Mouse (Mus musculus): ENCODE measurements around the gene Stx5a. TPM values are rescaled to one million over a fixed set of nuclear protein-coding genes. Genes with fewer than 3 reads are reported as not detected.
"Not testable (repeated sequence)": the region's sequence is repeated elsewhere in the genome, so short reads cannot be mapped to it uniquely, and the experiment has no call there.

The Stx5a gene
- polyA plus RNA-seq, 1 experiment from 2014 or later = 128 TPM

DNA sequence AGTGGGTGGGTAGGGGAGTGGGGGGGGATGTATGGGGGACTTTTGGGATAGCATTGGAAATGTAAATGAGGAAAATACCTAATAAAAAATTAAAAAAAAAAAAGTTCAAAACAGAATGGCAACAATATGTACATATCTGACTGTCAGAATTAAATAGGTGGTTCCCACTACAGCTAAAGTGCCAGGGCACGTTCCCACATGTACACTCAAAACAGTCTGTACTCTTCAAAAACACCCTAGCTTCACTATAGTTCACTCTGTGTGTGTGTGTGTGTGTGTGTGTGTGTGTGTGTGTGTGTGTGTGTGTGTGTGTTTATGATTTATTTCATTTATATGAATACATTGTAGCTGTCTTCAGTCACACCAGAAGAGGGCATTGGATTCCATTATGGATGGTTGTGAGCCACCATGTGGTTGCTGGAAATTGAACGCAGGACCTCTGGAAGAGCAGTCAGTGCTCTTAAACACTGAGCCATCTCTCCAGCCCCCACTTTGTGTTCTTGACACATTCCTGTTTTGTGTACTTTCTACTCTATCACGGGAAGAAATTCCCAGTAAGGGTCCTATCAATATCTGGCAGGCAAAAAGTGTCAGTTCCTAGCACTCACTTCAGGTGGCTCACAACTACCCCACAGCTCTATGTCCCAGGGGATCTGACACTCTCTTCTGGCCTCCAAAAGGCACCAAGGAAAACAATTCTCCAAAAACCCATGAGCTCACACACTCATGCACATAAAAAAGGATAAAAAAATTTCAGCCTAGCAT lies 12.7 kb upstream of the Stx5a start:
- not testable (repeated sequence) for H3K4me2 ChIP-seq (replicated peaks; ENCODE audit: low read depth, low read length); H3K27me3 ChIP-seq (ENCODE audit: control insufficient read depth, insufficient read depth, low read length); H3K4me3 ChIP-seq (ENCODE audit: low read length); H3K9ac ChIP-seq (ENCODE audit: low read depth, low read length); ATAC-seq (ENCODE audit: low FRiP score, low TSS enrichment); H3K27ac ChIP-seq (ENCODE audit: low read depth, low read length); H3K4me1 ChIP-seq (ENCODE audit: control insufficient read depth, insufficient read depth, low read length); H3K9me3 ChIP-seq (ENCODE audit: control insufficient read depth, low read length)
- H3K36me3 ChIP-seq (ENCODE audit: control insufficient read depth, insufficient read depth, low read length) = peaks cover 32% of the 10 kb centered on the region
- 47% methylated on average over 3 of the region's 3 CpGs for WGBS

DNA sequence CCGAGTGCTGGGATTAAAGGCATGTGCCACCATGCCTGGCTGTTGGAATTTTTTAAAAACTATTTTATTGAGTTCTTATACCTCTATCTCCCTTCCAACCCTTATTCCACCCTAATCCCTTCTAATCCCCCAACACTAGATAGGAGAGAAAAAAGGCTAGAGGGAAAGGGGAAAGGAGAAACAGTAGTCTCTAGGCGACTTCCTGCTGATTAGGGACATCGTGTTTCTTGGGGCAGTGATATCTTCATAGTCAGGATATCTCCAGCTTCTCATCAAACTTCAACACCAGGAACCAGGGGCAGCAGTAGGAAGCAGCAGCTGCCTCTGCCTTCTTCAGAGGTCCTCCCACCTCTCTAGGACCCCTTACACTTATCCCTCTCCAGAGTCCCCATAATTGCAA lies 6.9 kb upstream of the Stx5a start:
- no peak overlapping the region for H3K9ac ChIP-seq (ENCODE audit: low read depth, low read length)
- no peak overlapping the region for H3K4me2 ChIP-seq (replicated peaks; ENCODE audit: low read depth, low read length)
- H3K36me3 ChIP-seq (ENCODE audit: control insufficient read depth, insufficient read depth, low read length) = peaks cover 21% of the 10 kb centered on the region
- WGBS = 70% methylated on average over 3 of the region's 3 CpGs
- H3K27ac ChIP-seq (ENCODE audit: low read depth, low read length) = no peak overlapping the region
- H3K4me3 ChIP-seq (ENCODE audit: low read length) = no peak overlapping the region
- H3K4me1 ChIP-seq (ENCODE audit: control insufficient read depth, insufficient read depth, low read length) = peaks cover 4% of the 10 kb centered on the region; the same call in 1 of the 2 replicates
- no peak for ATAC-seq (ENCODE audit: low FRiP score, low TSS enrichment)
- H3K27me3 ChIP-seq (ENCODE audit: control insufficient read depth, insufficient read depth, low read length) = no peaks in the 10 kb centered on the region
- H3K9me3 ChIP-seq (ENCODE audit: control insufficient read depth, low read length) = no peaks in the 10 kb centered on the region

DNA sequence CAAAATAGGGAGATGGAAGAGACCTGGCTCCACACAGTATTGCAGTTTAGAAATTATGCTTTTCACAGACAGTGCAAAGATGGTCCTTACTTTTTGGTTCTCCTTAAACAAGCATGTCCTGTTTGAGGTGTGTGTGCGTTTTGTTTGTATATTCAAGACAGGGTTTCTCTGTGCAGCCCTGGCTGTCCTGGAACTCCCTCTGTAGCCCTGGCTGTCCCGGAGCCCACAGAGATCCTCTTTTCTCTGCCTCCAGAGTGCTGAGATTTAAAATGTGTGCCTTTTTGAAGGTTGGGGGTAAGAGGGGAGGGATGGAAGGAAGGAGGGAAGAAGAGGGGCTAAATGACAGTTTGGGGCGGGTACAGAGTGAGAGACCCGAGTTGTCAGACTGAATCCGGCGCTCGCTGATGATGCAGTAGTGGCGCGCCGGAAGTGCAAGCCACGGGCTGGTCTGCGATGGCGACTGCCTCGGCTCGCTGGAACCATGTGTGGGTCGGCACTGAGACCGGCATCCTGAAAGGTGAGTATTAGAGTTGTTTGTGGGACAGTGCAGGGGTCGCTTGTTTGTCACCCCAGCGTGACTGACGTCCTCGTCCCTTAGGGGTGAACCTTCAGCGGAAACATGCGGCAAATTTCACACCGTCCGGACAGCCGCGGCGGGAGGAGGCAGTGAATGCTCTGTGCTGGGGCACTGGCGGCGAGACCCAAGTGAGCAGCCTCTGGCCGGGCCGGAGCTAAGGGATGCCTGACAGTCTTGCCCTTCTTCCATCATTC lies 5.6 kb upstream of the Stx5a start, which contains the start of gene Wdr74:
TSS of gene Wdr74 (plus strand) at position 439 of the 771 bp plus-strand sequence.
- under 1% methylated on average over 32 of the region's 32 CpGs for WGBS
- peak; percentile 94 for ATAC-seq (ENCODE audit: low FRiP score, low TSS enrichment)

DNA sequence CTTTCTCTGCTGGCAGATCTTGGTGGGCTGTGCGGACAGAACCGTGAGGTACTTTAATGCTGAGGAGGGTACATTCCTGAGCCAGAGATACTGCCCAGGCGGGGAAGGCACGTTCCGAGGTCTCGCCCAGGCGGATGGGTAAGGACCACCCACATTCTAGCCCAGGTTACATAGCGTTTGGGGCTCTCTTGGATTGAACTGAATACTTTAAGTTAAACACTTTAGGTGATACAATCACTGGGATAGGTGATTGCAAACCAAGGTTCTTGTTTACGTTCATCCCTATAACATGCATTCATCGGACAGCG lies 5.1 kb upstream of the Stx5a start:
- ATAC-seq (ENCODE audit: low FRiP score, low TSS enrichment) = peak; percentile 43; the same call in 1 of the 2 replicates
- Histone ChIP-seq H3K27ac (ENCODE audit: low read depth, low read length) (peak overlapping the region; percentile 61), H3K9me3 (ENCODE audit: control insufficient read depth, low read length) (no peaks in the 10 kb centered on the region), H3K27me3 (ENCODE audit: control insufficient read depth, insufficient read depth, low read length) (no peaks in the 10 kb centered on the region), H3K36me3 (ENCODE audit: control insufficient read depth, insufficient read depth, low read length) (peaks cover 35% of the 10 kb centered on the region), H3K4me2 (replicated peaks; ENCODE audit: low read depth, low read length) (peak overlapping the region; percentile 77), H3K4me1 (ENCODE audit: control insufficient read depth, insufficient read depth, low read length) (peaks cover 7% of the 10 kb centered on the region; the same call in 1 of the 2 replicates), H3K4me3 (ENCODE audit: low read length) (peak overlapping the region; percentile 80), H3K9ac (ENCODE audit: low read depth, low read length) (peak overlapping the region; percentile 84)
- WGBS = 3% methylated on average over 11 of the region's 11 CpGs

More for the DNA sequence above, 5.6 kb upstream of the Stx5a start, which contains the start of gene Wdr74:
- Histone ChIP-seq H3K4me1 (ENCODE audit: control insufficient read depth, insufficient read depth, low read length) (peaks cover 7% of the 10 kb centered on the region; the same call in 1 of the 2 replicates), H3K4me3 (ENCODE audit: low read length) (peak within 1 kb of the TSS; percentile 80), H3K27me3 (ENCODE audit: control insufficient read depth, insufficient read depth, low read length) (no peaks in the 10 kb centered on the region), H3K4me2 (replicated peaks; ENCODE audit: low read depth, low read length) (peak within 1 kb of the TSS; percentile 77), H3K27ac (ENCODE audit: low read depth, low read length) (peak within 1 kb of the TSS; percentile 61), H3K9ac (ENCODE audit: low read depth, low read length) (peak within 1 kb of the TSS; percentile 84), H3K9me3 (ENCODE audit: control insufficient read depth, low read length) (no peaks in the 10 kb centered on the region), H3K36me3 (ENCODE audit: control insufficient read depth, insufficient read depth, low read length) (peaks cover 33% of the 10 kb centered on the region)

DNA sequence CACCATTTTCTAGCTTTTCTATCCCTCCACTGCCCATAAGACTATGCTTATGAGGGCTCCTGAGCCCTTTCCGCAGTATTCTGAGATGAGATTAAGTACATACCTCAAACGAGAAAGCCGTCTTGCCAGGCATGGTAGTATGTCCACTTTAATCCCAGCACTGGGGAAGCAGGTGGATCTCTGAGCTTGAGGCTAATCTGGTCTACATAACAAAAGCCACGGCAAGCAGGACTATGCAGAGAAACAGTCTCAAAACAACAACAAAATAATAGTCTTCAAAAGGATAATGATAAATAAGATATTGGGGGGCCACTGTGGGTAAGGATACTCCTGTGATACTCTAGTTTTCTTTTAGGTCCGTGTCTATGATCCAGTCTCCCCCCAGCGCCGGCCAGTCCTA lies 2.3 kb upstream of the Stx5a start:
- ATAC-seq (ENCODE audit: low FRiP score, low TSS enrichment) = no peak
- no peaks in the 10 kb centered on the region for H3K9me3 ChIP-seq (ENCODE audit: control insufficient read depth, low read length)
- no peak overlapping the region for H3K4me2 ChIP-seq (replicated peaks; ENCODE audit: low read depth, low read length)
- H3K27me3 ChIP-seq (ENCODE audit: control insufficient read depth, insufficient read depth, low read length) = no peaks in the 10 kb centered on the region
- H3K4me1 ChIP-seq (ENCODE audit: control insufficient read depth, insufficient read depth, low read length) = peaks cover 17% of the 10 kb centered on the region; the same call in 1 of the 2 replicates
- WGBS = 92% methylated on average over 7 of the region's 7 CpGs
- peaks cover 48% of the 10 kb centered on the region for H3K36me3 ChIP-seq (ENCODE audit: control insufficient read depth, insufficient read depth, low read length)
- no peak overlapping the region for H3K27ac ChIP-seq (ENCODE audit: low read depth, low read length)
- no peak overlapping the region for H3K4me3 ChIP-seq (ENCODE audit: low read length)
- no peak overlapping the region for H3K9ac ChIP-seq (ENCODE audit: low read depth, low read length)

DNA sequence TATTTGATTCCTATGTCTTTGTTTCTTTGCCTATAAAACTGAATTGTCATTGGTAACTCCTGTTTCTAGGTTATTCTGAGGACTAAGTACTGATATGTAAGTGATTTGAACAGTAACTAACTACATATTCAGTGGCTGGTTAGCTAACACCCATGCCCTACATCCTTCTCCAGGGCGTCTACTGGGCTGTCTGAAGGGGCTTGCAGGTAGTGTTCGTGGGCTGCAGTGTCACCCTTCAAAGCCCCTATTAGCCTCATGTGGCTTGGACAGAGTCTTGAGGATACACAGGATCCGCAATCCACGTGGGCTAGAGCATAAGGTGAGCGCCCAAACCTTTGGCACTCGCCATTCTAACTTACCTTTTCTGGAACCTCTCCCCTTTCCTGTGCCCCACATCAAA lies 1.6 kb upstream of the Stx5a start:
- 94% methylated on average over 6 of the region's 6 CpGs for WGBS
- H3K36me3 ChIP-seq (ENCODE audit: control insufficient read depth, insufficient read depth, low read length) = peaks cover 51% of the 10 kb centered on the region

DNA sequence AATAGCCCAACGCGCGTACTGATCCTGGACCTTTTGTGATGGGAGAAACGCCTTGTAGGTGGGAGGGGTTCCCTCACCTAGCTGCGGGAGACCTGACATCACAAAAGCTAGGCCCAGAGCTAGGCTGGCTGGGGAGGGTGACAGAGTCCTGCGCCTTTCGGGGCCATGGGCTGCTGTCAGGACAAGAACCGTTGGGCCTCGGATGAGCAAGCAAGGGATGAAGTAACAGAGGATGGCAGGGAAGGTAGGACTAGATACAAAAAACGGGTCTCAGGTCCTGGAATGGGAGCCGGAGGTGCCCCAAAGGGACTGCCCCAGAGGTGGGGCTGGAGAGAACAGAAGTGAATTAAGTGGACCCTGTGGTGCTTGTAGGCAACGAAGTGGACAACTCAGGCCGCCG lies 610 bp upstream of the Stx5a start, which contains the start of gene 1700092M07Rik:
TSS of gene 1700092M07Rik (plus strand) at position 116 of the 400 bp plus-strand sequence.
- no peaks in the 10 kb centered on the region for H3K27me3 ChIP-seq (ENCODE audit: control insufficient read depth, insufficient read depth, low read length)
- H3K9ac ChIP-seq (ENCODE audit: low read depth, low read length) = peak within 1 kb of the TSS; percentile 93
- peaks cover 17% of the 10 kb centered on the region; the same call in 1 of the 2 replicates for H3K4me1 ChIP-seq (ENCODE audit: control insufficient read depth, insufficient read depth, low read length)
- no peaks in the 10 kb centered on the region for H3K9me3 ChIP-seq (ENCODE audit: control insufficient read depth, low read length)
- H3K36me3 ChIP-seq (ENCODE audit: control insufficient read depth, insufficient read depth, low read length) = peaks cover 61% of the 10 kb centered on the region
- H3K4me2 ChIP-seq (replicated peaks; ENCODE audit: low read depth, low read length) = peak within 1 kb of the TSS; percentile 38
- 0 out of 2 replicates have a peak, but pooled peaks have one; percentile 0 for ATAC-seq (ENCODE audit: low FRiP score, low TSS enrichment)
- WGBS = 61% methylated on average over 14 of the region's 14 CpGs
- H3K4me3 ChIP-seq (ENCODE audit: low read length) = peak within 1 kb of the TSS; percentile 76
- H3K27ac ChIP-seq (ENCODE audit: low read depth, low read length) = peak within 1 kb of the TSS; percentile 98

More for the DNA sequence above, 1.6 kb upstream of the Stx5a start:
- Histone ChIP-seq H3K9ac (ENCODE audit: low read depth, low read length) (no peak overlapping the region), H3K27ac (ENCODE audit: low read depth, low read length) (no peak overlapping the region), H3K4me3 (ENCODE audit: low read length) (no peak overlapping the region), H3K4me2 (replicated peaks; ENCODE audit: low read depth, low read length) (no peak overlapping the region), H3K4me1 (ENCODE audit: control insufficient read depth, insufficient read depth, low read length) (peaks cover 17% of the 10 kb centered on the region; the same call in 1 of the 2 replicates), H3K27me3 (ENCODE audit: control insufficient read depth, insufficient read depth, low read length) (no peaks in the 10 kb centered on the region), H3K9me3 (ENCODE audit: control insufficient read depth, low read length) (no peaks in the 10 kb centered on the region)
- ATAC-seq (ENCODE audit: low FRiP score, low TSS enrichment) = no peak

DNA sequence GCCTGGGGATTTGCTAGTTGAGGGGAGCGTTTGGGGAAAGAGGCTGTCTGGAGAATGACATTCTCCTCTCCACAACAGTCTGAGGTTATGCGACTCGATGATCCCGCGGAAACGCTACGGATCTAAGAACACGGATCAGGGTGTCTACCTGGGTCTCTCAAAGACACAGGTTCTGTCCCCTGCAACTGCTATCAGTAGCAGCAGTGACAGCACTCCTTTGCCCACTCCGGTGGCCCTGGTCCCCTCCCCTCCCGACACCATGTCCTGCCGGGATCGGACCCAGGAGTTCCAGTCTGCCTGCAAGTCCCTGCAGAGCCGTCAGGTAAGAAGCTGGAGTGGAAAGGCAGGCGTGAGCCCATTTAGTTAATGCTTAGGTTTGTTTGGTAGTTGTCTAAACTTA lies 963 bp downstream of the Stx5a start:
- H3K9ac ChIP-seq (ENCODE audit: low read depth, low read length) = peak overlapping the region; percentile 93
- no peaks in the 10 kb centered on the region for H3K27me3 ChIP-seq (ENCODE audit: control insufficient read depth, insufficient read depth, low read length)
- peaks cover 14% of the 10 kb centered on the region; the same call in 1 of the 2 replicates for H3K4me1 ChIP-seq (ENCODE audit: control insufficient read depth, insufficient read depth, low read length)
- no peaks in the 10 kb centered on the region for H3K9me3 ChIP-seq (ENCODE audit: control insufficient read depth, low read length)
- H3K27ac ChIP-seq (ENCODE audit: low read depth, low read length) = peak overlapping the region; percentile 98
- peak overlapping the region; percentile 76 for H3K4me3 ChIP-seq (ENCODE audit: low read length)
- WGBS = 16% methylated on average over 14 of the region's 14 CpGs
- H3K36me3 ChIP-seq (ENCODE audit: control insufficient read depth, insufficient read depth, low read length) = peaks cover 77% of the 10 kb centered on the region
- peak overlapping the region; percentile 94 for H3K4me2 ChIP-seq (replicated peaks; ENCODE audit: low read depth, low read length)
- ATAC-seq (ENCODE audit: low FRiP score, low TSS enrichment) = no peak
